Mouse (Mus musculus) limb, embryonic 14.5 days (tissue): ENCODE measurements around the gene Cyp26b1. TPM values are rescaled to one million over a fixed set of nuclear protein-coding genes. Genes with fewer than 3 reads are reported as not detected.

Experiments used
- ATAC-seq: fragments of 200-750 bp; cut with Nextera tagmentation; 2 replicates; pipeline ENCODE4 v1.8.0; 2017; ENCODE audit warnings: low read depth, moderate number of reproducible peaks, moderate TSS enrichment; ENCODE audit not compliant: low FRiP score
- DNase-seq: peaks from one replicate; pipeline ENCODE4 v3.0.0-alpha.2; 2015; ENCODE audit warnings: low spot score
- H3K27ac ChIP-seq: fragments of 300-500 bp; sonication (generic); replicated peaks from 2 replicates; pipeline ENCODE4 v1.5.1; 2014; ENCODE audit warnings: low read depth, mild to moderate bottlenecking, low read length, moderate library complexity, mixed read lengths
- H3K27me3 ChIP-seq: fragments of 300-500 bp; sonication (generic); 2 replicates; pipeline ENCODE4 v1.6.1; 2014; ENCODE audit warnings: low read length, mixed read lengths; ENCODE audit not compliant: control insufficient read depth, insufficient read depth
- H3K36me3 ChIP-seq: fragments of 300-500 bp; sonication (generic); 2 replicates; pipeline ENCODE4 v1.6.1; 2014; ENCODE audit warnings: mild to moderate bottlenecking, low read length, moderate library complexity, mixed read lengths; ENCODE audit not compliant: control insufficient read depth, insufficient read depth
- H3K4me1 ChIP-seq: fragments of 300-500 bp; sonication (generic); 2 replicates; pipeline ENCODE4 v1.6.1; 2014; ENCODE audit warnings: antibody characterized with exemption, low read length, mixed read lengths; ENCODE audit not compliant: control insufficient read depth, insufficient read depth
- H3K4me2 ChIP-seq: fragments of 300-500 bp; sonication (generic); replicated peaks from 2 replicates; pipeline ENCODE4 v1.6.1; 2014; ENCODE audit warnings: low read depth, mild to moderate bottlenecking, low read length, moderate library complexity; ENCODE audit not compliant: severe bottlenecking
- H3K4me3 ChIP-seq: fragments of 300-500 bp; sonication (generic); replicated peaks from 2 replicates; pipeline ENCODE4 v1.5.1; 2014; ENCODE audit warnings: low read length
- H3K9ac ChIP-seq: fragments of 300-500 bp; sonication (generic); 2 replicates; pipeline ENCODE4 v1.6.1; 2014; ENCODE audit warnings: mild to moderate bottlenecking, low read depth, low read length, moderate library complexity; ENCODE audit not compliant: severe bottlenecking
- H3K9me3 ChIP-seq: fragments of 300-500 bp; sonication (generic); 2 replicates; pipeline ENCODE4 v1.6.1; 2016; ENCODE audit warnings: low read length; ENCODE audit not compliant: control insufficient read depth
- POLR2A ChIP-seq: fragments of 200-500 bp; IDR thresholded peaks from 2 replicates; pipeline ENCODE4 v1.8.0; 2012; ENCODE audit warnings: inconsistent platforms, mild to moderate bottlenecking, moderate library complexity, borderline replicate concordance; ENCODE audit not compliant: insufficient read depth, insufficient read length; ENCODE audit errors: extremely low read depth
- WGBS: fragments of 180-500 bp; shearing (Covaris S2); extraction: QIAGEN DNeasy Blood & Tissue Kit; methylation state at CpG from one replicate; pipeline ENCODE4 v1.1.7; 2014; 5-methylcytosine and 5-hydroxymethylcytosine counted together
- polyA plus RNA-seq, 2 experiments: library from polyadenylated mRNA; depleted of rRNA in 1 of 2; stranded (reverse) in 1 of 2; unstranded in 1 of 2; fragments of >200 nt; fragmentation: Nextera tagmentation in 1 of 2; extraction: Ambion mirVana in 1 of 2; gene quantifications; 2 replicates each; pipeline versions ENCODE4 v1.2.1 to v1.2.3; 2012 to 2014

Gene Cyp26b1
- polyA plus RNA-seq, 2 experiments: 10.0 to 20.1 TPM

- H3K4me3 ChIP-seq: no peak overlapping the region
- H3K9me3 ChIP-seq: no peaks in the 10 kb centered on the region
- no peaks in the 10 kb centered on the region for H3K36me3 ChIP-seq
- DNase-seq (no peak), ATAC-seq (no peak)
- H3K27ac ChIP-seq: no peak overlapping the region
- 58% methylated on average over 4 of the region's 4 CpGs for WGBS
- H3K4me2 ChIP-seq: no peak overlapping the region
- H3K4me1 ChIP-seq: no peaks in the 10 kb centered on the region
- H3K9ac ChIP-seq: no peak overlapping the region
- no peaks in the 10 kb centered on the region for H3K27me3 ChIP-seq
- TF ChIP-seq POLR2A: no peak
These were observed 30.8 kb downstream of the Cyp26b1 start for GRCm38 (mm10) chr6:84562948-84563347.

- H3K27ac ChIP-seq: no peak overlapping the region
- no peak overlapping the region for H3K4me2 ChIP-seq
- no peaks in the 10 kb centered on the region for H3K36me3 ChIP-seq
- no peaks in the 10 kb centered on the region for H3K9me3 ChIP-seq
- 79% methylated on average over 1 of the region's 1 CpGs for WGBS
- no peaks in the 10 kb centered on the region for H3K4me1 ChIP-seq
- H3K4me3 ChIP-seq: no peak overlapping the region
- no peak for DNase-seq
- TF ChIP-seq POLR2A: no peak
- ATAC-seq: no peak
- H3K9ac ChIP-seq: no peak overlapping the region
- no peaks in the 10 kb centered on the region for H3K27me3 ChIP-seq
These were observed 32.5 kb downstream of the Cyp26b1 start for GRCm38 (mm10) chr6:84561171-84561570.

GRCm38 (mm10) chr6:84549852-84550437, 43.8 kb downstream of the Cyp26b1 start:
- 60% methylated on average over 9 of the region's 9 CpGs for WGBS
- H3K4me3 ChIP-seq: no peak overlapping the region
- no peaks in the 10 kb centered on the region; the same call in 1 of the 2 replicates for H3K4me1 ChIP-seq
- no peaks in the 10 kb centered on the region for H3K27me3 ChIP-seq
- ATAC-seq: no peak
- no peak for TF ChIP-seq POLR2A
- H3K36me3 ChIP-seq: no peaks in the 10 kb centered on the region
- H3K27ac ChIP-seq: no peak overlapping the region
- no peak overlapping the region for H3K9ac ChIP-seq
- no peak overlapping the region for H3K4me2 ChIP-seq
- H3K9me3 ChIP-seq: no peaks in the 10 kb centered on the region
- DNase-seq: no peak

- ATAC-seq (no peak), DNase-seq (no peak)
- Histone ChIP-seq H3K27me3 (no peaks in the 10 kb centered on the region), H3K27ac (no peak overlapping the region), H3K4me1 (0 out of 2 replicates have a peak, but pooled peaks cover 4% of the 10 kb centered on the region), H3K4me2 (no peak overlapping the region), H3K9me3 (no peaks in the 10 kb centered on the region), H3K4me3 (no peak overlapping the region), H3K9ac (no peak overlapping the region), H3K36me3 (no peaks in the 10 kb centered on the region)
- 72% methylated on average over 2 of the region's 2 CpGs for WGBS
- TF ChIP-seq POLR2A: no peak
These were observed 48.3 kb downstream of the Cyp26b1 start for GRCm38 (mm10) chr6:84545428-84545827.

- Histone ChIP-seq H3K4me2 (no peak overlapping the region), H3K9me3 (no peaks in the 10 kb centered on the region), H3K4me1 (0 out of 2 replicates have a peak, but pooled peaks cover 4% of the 10 kb centered on the region), H3K9ac (no peak overlapping the region), H3K4me3 (no peak overlapping the region), H3K27me3 (no peaks in the 10 kb centered on the region), H3K27ac (no peak overlapping the region), H3K36me3 (no peaks in the 10 kb centered on the region)
- ATAC-seq (no peak), DNase-seq (no peak)
- TF ChIP-seq POLR2A: no peak
- 85% methylated on average over 3 of the region's 3 CpGs for WGBS
These were observed 49.3 kb downstream of the Cyp26b1 start for GRCm38 (mm10) chr6:84544359-84544758.
